Mouse (Mus musculus): ENCODE results near the gene Bbs9.

- no peak for TF ChIP-seq FLI1 (IDR thresholded peaks at IDR 0.05; ENCODE audit: low read length)
- TF ChIP-seq GATA1 (IDR thresholded peaks at IDR 0.05; ENCODE audit: borderline replicate concordance, low read length), result no peak
Measured at GRCm38 (mm10) chr9:22532112-22532511, 56.6 kb downstream of the Bbs9 start.
